Mouse (Mus musculus) adrenal gland, postnatal 4 days (tissue): ENCODE measurements at regions not wholly inside any gene's neighbourhood (a gene's known extent, or its start where the extent isn't known, plus 50 kb on each side); places are given as distances from the start of the nearest gene placed in this dataset.

ENCODE experiments used
- DNase-seq, 2 experiments: peaks; one replicate each; pipeline ENCODE4 v3.0.0; 2021 to 2022; ENCODE audit warnings: low spot score in 2 of 2, mixed read lengths in 2 of 2

- no peak for DNase-seq
Observed at GRCm38 (mm10) chr8:103261236-103261635, 475.8 kb upstream of the Cdh11 start.

- DNase-seq: no peak
Observed at GRCm38 (mm10) chr8:103270035-103270434, 484.6 kb upstream of the Cdh11 start.

- no peak for DNase-seq
Observed at GRCm38 (mm10) chr8:103270815-103271553, 485.5 kb upstream of the Cdh11 start.

GRCm38 (mm10) chr8:103272305-103273079 is 487.1 kb upstream of the Cdh11 start:
- DNase-seq: no peak

GRCm38 (mm10) chr8:103273476-103273875 is 488.0 kb upstream of the Cdh11 start:
- no peak for DNase-seq

- no peak for DNase-seq
Observed at GRCm38 (mm10) chr8:103281801-103282200, 496.4 kb upstream of the Cdh11 start.

- DNase-seq: no peak
Observed at GRCm38 (mm10) chr8:103288561-103288974, 503.1 kb upstream of the Cdh11 start.

- no peak for DNase-seq
Observed at GRCm38 (mm10) chr8:103292896-103293295, 507.5 kb upstream of the Cdh11 start.

GRCm38 (mm10) chr8:103306476-103307183 is 521.2 kb upstream of the Cdh11 start:
- no peak for DNase-seq

- no peak for DNase-seq
Observed at GRCm38 (mm10) chr8:103313576-103313975, 528.1 kb upstream of the Cdh11 start.

- DNase-seq: no peak
Observed at GRCm38 (mm10) chr8:103314279-103315022, 529.0 kb upstream of the Cdh11 start.

- DNase-seq: no peak
Observed at GRCm38 (mm10) chr8:103315742-103316141, 530.3 kb upstream of the Cdh11 start.

- DNase-seq: no peak
Observed at GRCm38 (mm10) chr8:103316691-103317091, 531.2 kb upstream of the Cdh11 start.

- DNase-seq: no peak
Observed at GRCm38 (mm10) chr8:103317149-103317725, 531.8 kb upstream of the Cdh11 start.

- no peak for DNase-seq
Observed at GRCm38 (mm10) chr8:103324016-103324665, 538.7 kb upstream of the Cdh11 start.

GRCm38 (mm10) chr8:103331415-103331814 is 546.0 kb upstream of the Cdh11 start:
- no peak for DNase-seq

GRCm38 (mm10) chr8:103337314-103337713 is 551.9 kb upstream of the Cdh11 start:
- no peak for DNase-seq

- no peak for DNase-seq
Observed at GRCm38 (mm10) chr8:103339042-103339441, 553.6 kb upstream of the Cdh11 start.

GRCm38 (mm10) chr8:103339951-103340350 is 554.5 kb upstream of the Cdh11 start:
- no peak for DNase-seq

GRCm38 (mm10) chr8:103343891-103344290 is 558.4 kb upstream of the Cdh11 start:
- no peak for DNase-seq
